Mouse (Mus musculus): ENCODE results near the gene Herpud1.

- TF ChIP-seq CTCF (IDR thresholded peaks at IDR 0.05; ENCODE audit: borderline replicate concordance, control insufficient read depth, extremely low read depth, insufficient read depth, low read length, poor library complexity): no peak
- TF ChIP-seq POLR2A (IDR thresholded peaks at IDR 0.05; ENCODE audit: control insufficient read depth, extremely low read depth, insufficient read depth, low read length, poor library complexity): no peak
Measured at GRCm38 (mm10) chr8:94372955-94373599, 13.2 kb upstream of the Herpud1 start.
